Mouse (Mus musculus) layer of hippocampus, adult 2 months (tissue): ENCODE measurements at regions not wholly inside any gene's neighbourhood (a gene's known extent, or its start where the extent isn't known, plus 50 kb on each side); places are given as distances from the start of the nearest gene placed in this dataset.
A peak's percentile ranks its signal among the peaks of the same experiment; 100 is the strongest.
"Not testable (repeated sequence)": the region's sequence is repeated elsewhere in the genome, so short reads cannot be mapped to it uniquely, and the experiment has no call there.

ENCODE experiments used
- DNase-seq, 2 experiments: peaks; one replicate each; pipeline ENCODE4 v3.0.0; 2022; ENCODE audit warnings: low spot score in 2 of 2
- H3K27ac ChIP-seq: fragments of 200-600 bp; 2 replicates; pipeline ENCODE4 v1.8.1; 2022
- H3K4me3 ChIP-seq: fragments of 200-600 bp; 2 replicates; pipeline ENCODE4 v1.8.1; 2022; ENCODE audit warnings: mild to moderate bottlenecking
- CTCF ChIP-seq: fragments of 200-600 bp; conservative IDR thresholded peaks from 2 replicates; pipeline ENCODE4 v1.8.1; 2022; ENCODE audit warnings: antibody characterized with exemption, mild to moderate bottlenecking, moderate library complexity

GRCm38 (mm10) chr2:109402556-109402955, 122.0 kb upstream of the Mettl15 start:
- no peak for DNase-seq
- H3K27ac ChIP-seq, result no peak overlapping the region
- TF ChIP-seq CTCF, result no peak

DNA sequence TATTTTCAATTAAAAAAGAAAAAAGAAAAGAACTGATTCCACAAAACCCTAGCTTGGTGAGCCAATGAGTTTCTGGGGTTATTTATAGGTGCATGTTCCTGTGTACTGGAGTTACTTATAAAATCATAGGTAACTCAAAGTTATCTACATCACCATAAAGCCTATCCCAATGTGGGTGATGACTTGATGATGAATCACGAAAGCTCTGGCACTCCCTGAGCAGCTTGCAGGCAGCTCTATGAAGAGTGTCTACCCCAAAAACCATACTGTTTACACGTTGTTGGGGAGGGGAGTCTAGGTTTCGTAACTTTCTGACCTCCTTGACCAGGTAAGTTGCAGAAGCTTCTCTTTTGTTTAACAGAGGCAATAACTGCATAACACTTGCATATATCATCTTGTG, 123.7 kb upstream of the Mettl15 start:
- no peak overlapping the region for H3K4me3 ChIP-seq
- H3K27ac ChIP-seq, result no peak overlapping the region
- DNase-seq, result no peak
- no peak for TF ChIP-seq CTCF

More at GRCm38 (mm10) chr2:109402556-109402955, 122.0 kb upstream of the Mettl15 start:
- H3K4me3 ChIP-seq, result no peak overlapping the region

GRCm38 (mm10) chr2:109406591-109407079, 126.1 kb upstream of the Mettl15 start:
- TF ChIP-seq CTCF, result no peak
- Histone ChIP-seq H3K4me3 (no peak overlapping the region), H3K27ac (no peak overlapping the region)
- DNase-seq, result no peak

DNA sequence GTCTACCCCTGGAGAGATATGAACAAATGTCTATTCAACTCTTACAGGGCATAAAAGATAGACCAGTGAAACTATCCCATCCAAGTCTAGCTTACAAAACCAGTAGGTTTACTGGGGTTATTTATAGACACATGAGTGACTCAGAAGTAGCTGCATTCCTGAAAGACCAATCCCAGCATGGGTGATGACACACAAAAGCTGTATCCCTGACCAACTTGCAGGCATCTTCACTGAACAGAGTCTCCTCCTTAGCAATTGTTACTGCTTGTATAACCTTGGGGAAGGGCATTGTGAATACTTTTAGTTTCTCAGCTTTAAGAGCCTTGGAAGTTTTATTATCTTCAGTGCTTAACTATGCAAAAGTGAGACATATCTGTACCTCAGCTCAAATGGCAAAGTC, 139.6 kb upstream of the Mettl15 start:
- H3K27ac ChIP-seq, result no peak overlapping the region
- DNase-seq, result no peak
- TF ChIP-seq CTCF, result no peak
- H3K4me3 ChIP-seq, result no peak overlapping the region

GRCm38 (mm10) chr2:109431183-109431582, 150.6 kb upstream of the Mettl15 start:
- H3K27ac ChIP-seq, result no peak overlapping the region
- TF ChIP-seq CTCF, result no peak
- no peak for DNase-seq
- H3K4me3 ChIP-seq, result no peak overlapping the region

GRCm38 (mm10) chr2:109442551-109443120, 162.1 kb upstream of the Mettl15 start:
- no peak for TF ChIP-seq CTCF

GRCm38 (mm10) chr2:109443521-109444066, 163.0 kb upstream of the Mettl15 start:
- no peak for DNase-seq
- no peak overlapping the region for H3K27ac ChIP-seq
- H3K4me3 ChIP-seq, result no peak overlapping the region
- TF ChIP-seq CTCF, result no peak

More at GRCm38 (mm10) chr2:109442551-109443120, 162.1 kb upstream of the Mettl15 start:
- no peak for DNase-seq
- Histone ChIP-seq H3K27ac (no peak overlapping the region), H3K4me3 (no peak overlapping the region)

DNA sequence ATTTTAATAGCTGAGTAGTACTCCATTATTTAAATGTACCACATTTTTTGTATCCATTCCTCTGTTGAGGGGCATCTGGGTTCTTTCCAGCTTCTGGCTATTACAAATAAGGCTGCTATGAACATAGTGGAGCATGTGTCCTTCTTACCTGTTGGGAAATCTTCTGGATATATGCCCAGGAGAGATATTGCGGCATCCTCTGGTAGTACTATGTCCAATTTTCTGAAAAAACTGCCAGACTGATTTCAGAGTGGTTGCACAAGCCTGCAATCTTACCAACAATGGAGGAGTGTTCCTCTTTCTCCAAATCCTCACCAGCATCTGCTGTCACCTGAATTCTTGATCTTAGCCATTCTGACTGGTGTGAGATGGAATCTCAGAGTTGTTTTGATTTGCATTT, 181.7 kb upstream of the Mettl15 start:
- not testable (repeated sequence) for H3K27ac ChIP-seq, DNase-seq

DNA sequence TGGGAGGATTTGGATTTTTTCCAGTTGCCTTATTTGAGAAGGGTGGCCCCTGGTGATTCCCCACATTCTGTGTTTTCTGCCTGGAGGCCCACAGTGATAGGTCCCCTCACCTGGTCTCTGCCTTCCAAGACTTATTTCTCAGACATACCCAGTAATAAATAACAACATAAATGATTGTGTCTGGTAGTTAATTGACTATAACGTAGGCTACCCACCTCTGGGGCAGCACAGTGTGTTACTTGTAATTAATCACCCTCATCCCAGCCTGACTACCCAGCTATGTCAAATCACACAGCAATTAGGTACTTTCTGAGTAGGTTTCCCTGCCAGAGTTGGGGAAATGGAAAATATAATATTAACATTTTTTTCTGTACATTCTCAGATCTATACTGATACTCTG, 190.2 kb upstream of the Bdnf start:
- no peak for TF ChIP-seq CTCF
- Histone ChIP-seq H3K27ac (no peak overlapping the region), H3K4me3 (no peak overlapping the region)
- no peak for DNase-seq

More for the DNA sequence above, 181.7 kb upstream of the Mettl15 start:
- H3K4me3 ChIP-seq, result not testable (repeated sequence)

- no peak overlapping the region for H3K4me3 ChIP-seq
- no peak for TF ChIP-seq CTCF
- no peak overlapping the region for H3K27ac ChIP-seq
- no peak for DNase-seq
These were observed 186.9 kb upstream of the Bdnf start for GRCm38 (mm10) chr2:109487591-109487990.

DNA sequence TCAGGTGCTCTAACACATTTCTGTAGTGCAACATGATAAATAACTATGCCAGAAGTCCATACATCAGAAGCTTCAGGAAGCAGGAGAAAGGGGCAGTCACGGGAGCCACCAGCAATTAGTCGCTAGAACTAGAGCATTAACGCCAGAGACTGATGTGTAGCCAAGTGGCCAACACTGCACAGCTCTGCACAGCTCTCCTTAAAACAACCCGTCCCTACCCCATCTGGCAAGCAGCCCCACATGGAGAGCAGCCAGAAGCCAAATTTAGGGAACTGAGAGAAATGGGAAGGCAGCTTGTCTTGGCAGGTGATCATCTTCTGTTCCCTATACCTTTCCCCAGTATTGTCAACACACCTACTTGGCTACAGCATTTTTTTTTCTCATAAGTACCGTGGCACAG, 172.3 kb upstream of the Bdnf start:
- peak; percentile 14 to 36 for DNase-seq
- no peak for TF ChIP-seq CTCF
- no peak overlapping the region for H3K4me3 ChIP-seq
- H3K27ac ChIP-seq, result no peak overlapping the region

- no peak overlapping the region for H3K27ac ChIP-seq
- H3K4me3 ChIP-seq, result no peak overlapping the region
- no peak for DNase-seq
- TF ChIP-seq CTCF, result no peak
These were observed 169.6 kb upstream of the Bdnf start for GRCm38 (mm10) chr2:109504906-109505305.

DNA sequence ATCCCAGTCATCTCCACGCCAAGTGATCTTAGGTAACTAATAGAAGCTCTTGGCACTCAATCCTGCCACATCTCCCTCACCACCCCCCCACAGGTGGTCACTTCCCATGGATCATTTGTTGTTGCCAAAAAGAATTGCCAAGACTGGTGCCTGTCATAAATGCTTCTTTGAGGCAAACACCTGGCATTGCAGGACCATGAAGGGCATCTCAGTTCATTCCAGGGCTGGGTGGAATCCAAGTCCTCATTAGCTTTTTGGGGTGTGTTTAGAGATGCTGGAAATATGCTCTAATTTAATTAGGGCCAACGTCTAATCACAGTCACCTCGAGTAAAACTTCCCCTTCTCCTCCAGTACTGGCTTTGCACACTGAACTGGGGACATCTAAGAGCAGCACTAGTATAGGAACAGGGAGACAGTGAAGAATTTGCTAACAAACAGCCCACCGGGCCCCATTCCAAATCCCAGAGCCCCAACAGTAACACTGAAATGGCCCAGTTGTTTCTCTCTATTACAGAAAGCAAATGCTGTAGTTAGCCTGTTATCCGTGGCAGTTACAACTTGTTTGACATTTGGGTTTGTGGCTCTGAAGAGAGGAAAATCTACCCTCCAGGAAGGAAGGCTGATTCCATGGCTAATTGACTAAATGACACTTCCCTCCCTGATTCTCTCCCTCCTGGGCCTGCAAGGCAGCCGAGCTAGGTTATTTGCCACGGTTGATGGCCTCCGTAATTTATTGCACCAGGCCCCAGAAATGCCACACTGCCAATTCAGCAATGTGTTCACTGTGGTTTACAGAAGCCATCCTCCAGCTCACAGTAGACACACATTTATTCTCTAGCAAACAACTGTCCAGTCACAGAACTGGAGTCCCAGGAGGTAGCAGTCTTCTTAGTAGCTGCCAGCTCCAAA, 164.2 kb upstream of the Bdnf start:
- Histone ChIP-seq H3K4me3 (no peak overlapping the region), H3K27ac (no peak overlapping the region)
- TF ChIP-seq CTCF, result no peak
- DNase-seq, result no peak

DNA sequence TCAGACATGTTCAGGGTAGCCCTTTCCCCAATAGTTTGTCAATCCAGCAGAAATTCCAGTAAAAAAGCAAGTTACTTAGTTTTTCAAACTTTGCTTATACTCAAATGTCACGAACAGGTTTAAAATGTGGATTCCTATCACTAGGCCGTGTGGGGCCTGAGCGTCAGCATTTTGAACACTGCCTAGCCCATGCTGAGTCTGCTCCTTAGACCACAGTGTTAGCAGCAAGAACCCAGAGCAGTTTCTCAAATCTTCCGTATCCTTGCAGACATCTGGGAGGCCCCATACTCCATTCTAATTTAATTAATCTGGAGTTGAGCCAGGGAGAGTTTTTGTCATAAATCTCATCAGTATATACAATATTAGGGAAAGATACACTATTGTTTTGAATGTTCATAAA, 163.4 kb upstream of the Bdnf start:
- no peak for DNase-seq
- H3K4me3 ChIP-seq, result no peak overlapping the region
- no peak overlapping the region for H3K27ac ChIP-seq
- no peak for TF ChIP-seq CTCF
